Mouse (Mus musculus) heart, embryonic 11.5 days (tissue): Measurements from ENCODE around the gene Nucks1. TPM values are rescaled to one million over a fixed set of nuclear protein-coding genes. Genes with fewer than 3 reads are reported as not detected.

Experiments used
- ATAC-seq: fragments of 200-750 bp; cut with Nextera tagmentation; replicated peaks from 2 replicates; pipeline ENCODE4 v1.8.0; 2017; ENCODE audit warnings: moderate library complexity; ENCODE audit not compliant: insufficient number of reproducible peaks, low FRiP score, low TSS enrichment
- H3K27ac ChIP-seq: fragments of 300-500 bp; sonication (generic); 2 replicates; pipeline ENCODE4 v1.5.1; 2014; ENCODE audit warnings: mild to moderate bottlenecking, low read depth, low read length
- H3K27me3 ChIP-seq: fragments of 300-500 bp; sonication (generic); 2 replicates; pipeline ENCODE4 v1.6.1; 2014; ENCODE audit warnings: mild to moderate bottlenecking, low read length, mixed read lengths; ENCODE audit not compliant: control insufficient read depth, insufficient read depth
- H3K36me3 ChIP-seq: fragments of 300-500 bp; sonication (generic); 2 replicates; pipeline ENCODE4 v1.6.1; 2014; ENCODE audit warnings: mild to moderate bottlenecking, low read length, moderate library complexity, mixed read lengths; ENCODE audit not compliant: control insufficient read depth, insufficient read depth
- H3K4me1 ChIP-seq: fragments of 300-500 bp; sonication (generic); 2 replicates; pipeline ENCODE4 v1.6.1; 2014; ENCODE audit warnings: low read length; ENCODE audit not compliant: control insufficient read depth, insufficient read depth
- H3K4me2 ChIP-seq: fragments of 300-500 bp; sonication (generic); 2 replicates; pipeline ENCODE4 v1.6.1; 2014; ENCODE audit warnings: mild to moderate bottlenecking, moderate library complexity
- H3K4me3 ChIP-seq: fragments of 300-500 bp; sonication (generic); 2 replicates; pipeline ENCODE4 v1.5.1; 2014; ENCODE audit warnings: low read depth, low read length
- H3K9ac ChIP-seq: fragments of 300-500 bp; sonication (generic); 2 replicates; pipeline ENCODE4 v1.6.1; 2014; ENCODE audit warnings: mild to moderate bottlenecking, low read depth, low read length, moderate library complexity
- H3K9me3 ChIP-seq: fragments of 300-500 bp; sonication (generic); replicated peaks from 2 replicates; pipeline ENCODE4 v1.6.1; 2016; ENCODE audit warnings: low read length; ENCODE audit not compliant: control insufficient read depth
- WGBS: fragments of 180-500 bp; shearing (Covaris S2); extraction: QIAGEN DNeasy Blood & Tissue Kit; methylation state at CpG from one replicate; pipeline ENCODE4 v1.1.7; 2014; ENCODE audit not compliant: insufficient replicate concordance; 5-methylcytosine and 5-hydroxymethylcytosine counted together
- polyA plus RNA-seq: library from polyadenylated mRNA; unstranded; fragments of >200 nt; fragmentation: Nextera tagmentation; extraction: Ambion mirVana; gene quantifications from 2 replicates; pipeline ENCODE4 v1.2.1, GENCODE M21; 2014

Gene Nucks1
- polyA plus RNA-seq, 1 experiment from 2014 or later, result 36.1 TPM

DNA sequence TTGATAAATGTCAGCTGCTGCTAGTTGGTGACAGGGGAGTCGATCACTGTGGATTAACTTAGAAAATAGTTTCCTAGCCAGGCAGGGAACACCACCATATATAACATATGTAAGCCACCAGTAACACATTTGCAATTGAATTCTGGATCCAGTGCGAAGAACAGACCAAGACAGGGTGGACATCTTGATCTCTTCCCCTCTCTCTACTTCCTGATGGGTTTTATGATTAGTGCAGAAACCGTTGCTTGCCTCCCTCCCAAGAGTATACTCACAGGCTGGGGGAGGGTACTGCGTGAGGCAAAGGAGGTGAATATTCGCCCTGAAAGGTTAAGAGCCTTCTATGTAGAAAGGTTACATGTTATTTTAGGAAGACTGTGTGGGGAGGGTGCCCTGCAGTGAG, 55.5 kb downstream of the Nucks1 start:
- Histone ChIP-seq H3K36me3 (no peaks in the 10 kb centered on the region), H3K9ac (no peak overlapping the region), H3K27ac (no peak overlapping the region), H3K9me3 (no peaks in the 10 kb centered on the region), H3K27me3 (peaks cover 72% of the 10 kb centered on the region), H3K4me3 (no peak overlapping the region), H3K4me2 (no peak overlapping the region), H3K4me1 (peaks cover 11% of the 10 kb centered on the region)
- no peak for ATAC-seq
- 39% methylated on average over 5 of the region's 5 CpGs for WGBS

GRCm38 (mm10) chr1:131967336-131967735, 57.0 kb downstream of the Nucks1 start:
- WGBS, result 66% methylated on average over 7 of the region's 7 CpGs
- Histone ChIP-seq H3K9ac (no peak overlapping the region), H3K9me3 (no peaks in the 10 kb centered on the region), H3K4me3 (no peak overlapping the region), H3K4me1 (peaks cover 24% of the 10 kb centered on the region), H3K27ac (no peak overlapping the region), H3K4me2 (no peak overlapping the region), H3K36me3 (no peaks in the 10 kb centered on the region), H3K27me3 (peaks cover 57% of the 10 kb centered on the region)
- no peak for ATAC-seq

DNA sequence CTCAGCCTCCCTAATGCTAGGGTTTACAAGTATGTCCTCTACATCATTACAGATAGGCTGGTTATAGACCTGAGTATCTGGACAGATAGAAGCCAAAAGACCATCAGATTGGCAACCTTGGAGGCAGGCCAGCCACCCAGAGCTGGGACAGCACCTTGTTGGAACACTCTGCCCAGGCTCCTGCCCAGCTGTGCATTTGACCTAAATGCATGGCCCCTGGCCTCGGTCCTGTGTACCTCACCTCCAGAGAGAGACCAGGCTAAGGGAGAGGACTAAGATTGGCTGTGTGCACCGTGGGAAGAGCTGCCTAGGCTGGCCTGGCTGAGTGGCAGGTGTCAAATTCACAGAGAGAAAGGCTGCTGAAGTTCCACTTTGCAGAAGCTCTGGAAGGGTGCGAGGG, 58.2 kb downstream of the Nucks1 start:
- H3K4me3 ChIP-seq, result no peak overlapping the region

GRCm38 (mm10) chr1:131968983-131969382, 58.6 kb downstream of the Nucks1 start:
- H3K36me3 ChIP-seq, result no peaks in the 10 kb centered on the region

More for the DNA sequence above, 58.2 kb downstream of the Nucks1 start:
- no peak for ATAC-seq
- H3K4me1 ChIP-seq, result peaks cover 29% of the 10 kb centered on the region
- no peak overlapping the region for H3K4me2 ChIP-seq
- H3K9me3 ChIP-seq, result no peaks in the 10 kb centered on the region
- no peak overlapping the region for H3K27ac ChIP-seq
- 34% methylated on average over 3 of the region's 3 CpGs for WGBS
- H3K9ac ChIP-seq, result no peak overlapping the region
- H3K36me3 ChIP-seq, result no peaks in the 10 kb centered on the region
- H3K27me3 ChIP-seq, result peaks cover 45% of the 10 kb centered on the region

DNA sequence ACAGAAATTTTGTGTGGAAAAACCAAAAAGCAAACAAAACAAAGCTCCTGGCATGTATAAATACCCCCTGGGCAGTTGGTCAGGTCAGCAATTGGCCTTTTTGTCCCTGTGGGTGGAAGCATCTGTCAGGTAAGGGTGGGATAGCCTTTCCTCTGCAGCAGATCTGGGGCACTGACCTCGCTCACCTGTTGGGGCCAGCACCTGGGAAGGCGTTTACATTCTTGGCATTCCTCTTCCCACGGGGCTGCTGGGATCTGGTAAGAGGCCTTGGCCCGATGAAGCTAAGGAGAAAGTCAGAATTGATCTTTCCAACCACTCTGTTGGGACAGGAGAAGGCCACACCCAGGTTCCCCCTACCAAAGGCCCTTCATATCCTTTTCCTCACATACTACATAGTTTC, 59.5 kb downstream of the Nucks1 start:
- no peak overlapping the region for H3K4me2 ChIP-seq
- H3K9me3 ChIP-seq, result no peaks in the 10 kb centered on the region
- 39% methylated on average over 4 of the region's 4 CpGs for WGBS
- ATAC-seq, result no peak
- H3K27me3 ChIP-seq, result peaks cover 32% of the 10 kb centered on the region
- no peak overlapping the region for H3K9ac ChIP-seq
- no peak overlapping the region for H3K4me3 ChIP-seq
- no peak overlapping the region for H3K27ac ChIP-seq
- H3K4me1 ChIP-seq, result peaks cover 27% of the 10 kb centered on the region
- H3K36me3 ChIP-seq, result no peaks in the 10 kb centered on the region

More at GRCm38 (mm10) chr1:131968983-131969382, 58.6 kb downstream of the Nucks1 start:
- 61% methylated on average over 6 of the region's 6 CpGs for WGBS
- no peak overlapping the region for H3K4me3 ChIP-seq
- no peak overlapping the region for H3K27ac ChIP-seq
- H3K4me1 ChIP-seq, result peaks cover 27% of the 10 kb centered on the region
- peaks cover 41% of the 10 kb centered on the region for H3K27me3 ChIP-seq
- no peak overlapping the region for H3K4me2 ChIP-seq
- no peak for ATAC-seq
- no peaks in the 10 kb centered on the region for H3K9me3 ChIP-seq
- H3K9ac ChIP-seq, result no peak overlapping the region

GRCm38 (mm10) chr1:131970322-131970660, 60.0 kb downstream of the Nucks1 start:
- no peak for ATAC-seq
- Histone ChIP-seq H3K4me1 (peaks cover 27% of the 10 kb centered on the region), H3K27ac (no peak overlapping the region), H3K4me2 (no peak overlapping the region), H3K9me3 (no peaks in the 10 kb centered on the region), H3K4me3 (no peak overlapping the region), H3K9ac (no peak overlapping the region), H3K36me3 (no peaks in the 10 kb centered on the region), H3K27me3 (peaks cover 30% of the 10 kb centered on the region)
- 40% methylated on average over 5 of the region's 5 CpGs for WGBS

GRCm38 (mm10) chr1:131970661-131971520, 60.6 kb downstream of the Nucks1 start:
- peak overlapping the region; percentile 39 for H3K9ac ChIP-seq
- H3K27ac ChIP-seq, result no peak overlapping the region; the same call in 1 of the 2 replicates
- H3K4me3 ChIP-seq, result no peak overlapping the region
- no peaks in the 10 kb centered on the region for H3K9me3 ChIP-seq
- peaks cover 24% of the 10 kb centered on the region for H3K27me3 ChIP-seq
- H3K4me2 ChIP-seq, result peak overlapping the region; percentile 55
- H3K36me3 ChIP-seq, result no peaks in the 10 kb centered on the region
- no peak; the same call in 1 of the 2 replicates for ATAC-seq
- H3K4me1 ChIP-seq, result peaks cover 27% of the 10 kb centered on the region
- 5% methylated on average over 16 of the region's 16 CpGs for WGBS

- Histone ChIP-seq H3K27ac (no peak overlapping the region), H3K9me3 (no peaks in the 10 kb centered on the region), H3K4me2 (peak overlapping the region; percentile 24), H3K36me3 (no peaks in the 10 kb centered on the region), H3K4me3 (no peak overlapping the region), H3K27me3 (peaks cover 16% of the 10 kb centered on the region), H3K9ac (peak overlapping the region; percentile 28; the same call in 1 of the 2 replicates), H3K4me1 (peaks cover 27% of the 10 kb centered on the region)
- 20% methylated on average over 15 of the region's 15 CpGs for WGBS
- ATAC-seq, result no peak
These were observed 61.6 kb downstream of the Nucks1 start for GRCm38 (mm10) chr1:131971771-131972497.
